Mouse (Mus musculus) c-Kit-positive CD71-positive TER-119-positive erythroid progenitor cells, embryonic 14.5 days (primary cell): ENCODE data around the gene Fgf4.

Experiments
- DNase-seq: peaks from one replicate; pipeline ENCODE4 v3.0.0-alpha.2; 2013; ENCODE audit warnings: low spot score

The Fgf4 gene

DNA sequence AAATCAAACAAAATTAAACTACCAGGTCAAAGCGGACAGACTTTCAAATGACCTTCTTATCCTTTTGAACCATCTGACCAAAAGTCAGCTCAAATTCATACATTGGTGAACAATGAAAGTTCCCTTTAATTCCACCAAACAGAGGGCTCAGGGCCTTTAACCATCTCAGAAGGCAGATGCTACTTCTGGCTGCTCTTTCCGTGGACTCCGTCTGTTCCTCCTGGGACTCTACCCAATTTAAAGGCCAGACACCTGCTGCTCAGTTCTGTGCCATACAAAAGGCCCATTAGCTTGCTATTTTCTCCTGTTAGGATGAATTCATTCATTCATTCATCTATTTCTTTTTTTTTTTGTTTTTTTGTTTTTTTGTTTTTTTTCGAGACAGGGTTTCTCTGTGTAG lies 65.7 kb downstream of the Fgf4 start:
- no peak for DNase-seq

DNA sequence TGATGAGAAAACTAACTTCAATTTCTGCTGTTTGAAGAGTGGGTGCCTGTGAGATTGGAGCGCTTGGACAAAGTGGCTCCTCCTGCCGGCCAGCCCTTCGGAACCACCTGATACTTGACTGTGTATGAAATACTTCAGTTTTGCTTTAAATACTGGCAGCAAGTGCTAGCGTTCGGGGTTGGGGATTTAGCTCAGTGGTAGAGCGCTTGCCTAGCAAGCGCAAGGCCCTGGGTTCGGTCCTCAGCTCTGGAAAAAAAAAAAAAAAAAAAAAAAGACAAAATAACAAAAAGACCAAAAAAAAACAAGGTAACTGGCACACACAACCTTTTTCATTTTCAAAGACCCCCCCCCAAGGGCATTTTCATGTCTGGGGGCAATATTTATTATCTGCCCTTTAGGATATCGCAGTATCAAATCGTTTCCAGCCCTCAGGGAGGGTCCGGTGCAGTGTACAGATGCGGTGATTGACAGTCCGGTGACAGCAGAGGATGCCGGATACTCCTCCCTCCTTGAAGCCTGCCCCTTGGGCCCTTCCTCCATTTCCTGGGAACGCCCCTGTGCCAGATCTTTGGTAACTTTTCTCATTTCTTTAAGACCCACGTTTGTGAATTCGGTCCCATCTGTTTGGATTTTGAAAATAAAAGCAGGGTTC lies 67.3 kb downstream of the Fgf4 start:
- no peak for DNase-seq
